Mouse (Mus musculus) C2C12 (cell line): Measurements from ENCODE around the gene Cda.

Experiments used
- CTCF ChIP-seq: IDR thresholded peaks from one replicate; pipeline ENCODE4 v1.5.1; 2011; ENCODE audit not compliant: control insufficient read depth, insufficient read depth, insufficient read length
- MYOD1 ChIP-seq: IDR thresholded peaks from one replicate; pipeline ENCODE4 v1.6.1; 2011; ENCODE audit warnings: low read depth; ENCODE audit not compliant: control insufficient read depth, insufficient read length
- USF1 ChIP-seq: IDR thresholded peaks from one replicate; pipeline ENCODE4 v1.6.1; 2011; ENCODE audit warnings: low read depth, mild to moderate bottlenecking, control low read depth, moderate library complexity

- TF ChIP-seq CTCF (no peak), MYOD1 (no peak), USF1 (no peak)
Observed at GRCm38 (mm10) chr4:138358176-138358575, 9.6 kb downstream of the Cda start.
